11 mouse cellular contexts compared by ENCODE assay signal in genomic region chr17:85485065-85485945, GRCm38 (mm10).
A peak's percentile ranks its signal among the peaks of the same experiment; 100 is the strongest.
DNase-seq lines count a peak whose midpoint lies in the region; ATAC-seq and TF ChIP-seq lines count a peak whose summit lies in the region.
"Had no signal": no experiment of that assay in that cellular context is flagged by ENCODE, and none has a peak within 500 bp of the region (broad histone marks: within the 10 kb centered on the region; RNA-seq: fewer than 3 reads in every experiment).

No protein-coding gene starts in this region.

- no peaks in the 10 kb centered on the region for H3K36me3 ChIP-seq in hindbrain, embryonic 10.5 days
- H3K36me3 ChIP-seq in hindbrain, postnatal 0 days (ENCODE audit: insufficient read depth, low read length): no peaks in the 10 kb centered on the region
- H3K36me3 ChIP-seq in forebrain, embryonic 10.5 days (replicated peaks): no peaks in the 10 kb centered on the region
- H3K36me3 ChIP-seq in midbrain, embryonic 11.5 days (ENCODE audit: control insufficient read depth, insufficient read depth, low read length): no peaks in the 10 kb centered on the region
- H3K36me3 ChIP-seq in stomach, postnatal 0 days (ENCODE audit: control insufficient read depth, insufficient read depth, low read length): no peaks in the 10 kb centered on the region
- H3K36me3 ChIP-seq: G1E; neural tube, embryonic 13.5 days had no signal

- H3K4me3 ChIP-seq in hindbrain, embryonic 10.5 days: peak overlapping the region; percentile 45
- no peak overlapping the region for H3K4me3 ChIP-seq in hindbrain, postnatal 0 days (ENCODE audit: low read length)
- peak overlapping the region; percentile 47 for H3K4me3 ChIP-seq in forebrain, embryonic 10.5 days
- peak overlapping the region; percentile 27; the same call in 1 of the 2 replicates for H3K4me3 ChIP-seq in midbrain, embryonic 11.5 days (ENCODE audit: low read depth, low read length)
- H3K4me3 ChIP-seq in stomach, postnatal 0 days (ENCODE audit: low read depth, low read length): no peak overlapping the region
- H3K4me3 ChIP-seq: neural tube, embryonic 13.5 days had no signal

- under 1% methylated on average over 30 of the region's 30 CpGs for WGBS in hindbrain, embryonic 10.5 days
- under 1% methylated on average over 29 of the region's 30 CpGs for WGBS in hindbrain, postnatal 0 days
- WGBS in forebrain, embryonic 10.5 days: under 1% methylated on average over 30 of the region's 30 CpGs
- WGBS in midbrain, embryonic 11.5 days: under 1% methylated on average over 30 of the region's 30 CpGs
- 4% methylated on average over 30 of the region's 30 CpGs for WGBS in stomach, postnatal 0 days

- H3K4me2 ChIP-seq in hindbrain, postnatal 0 days (ENCODE audit: low read depth, low read length): no peak overlapping the region
- peak overlapping the region; percentile 49 for H3K4me2 ChIP-seq in midbrain, embryonic 11.5 days
- H3K4me2 ChIP-seq in stomach, postnatal 0 days (replicated peaks; ENCODE audit: low read depth): peak overlapping the region; percentile 18; the same call in 1 of the 2 replicates
- H3K4me2 ChIP-seq: neural tube, embryonic 13.5 days had no signal

- no peak overlapping the region for H3K27ac ChIP-seq in hindbrain, embryonic 10.5 days
- H3K27ac ChIP-seq in hindbrain, postnatal 0 days: no peak overlapping the region
- H3K27ac ChIP-seq in forebrain, embryonic 10.5 days: peak overlapping the region; percentile 80
- peak overlapping the region; percentile 48 for H3K27ac ChIP-seq in midbrain, embryonic 11.5 days (ENCODE audit: low read depth, low read length)
- H3K27ac ChIP-seq in stomach, postnatal 0 days (replicated peaks): no peak overlapping the region
- H3K27ac ChIP-seq: neural tube, embryonic 13.5 days had no signal

- H3K9ac ChIP-seq in hindbrain, postnatal 0 days (replicated peaks; ENCODE audit: low read length): no peak overlapping the region
- H3K9ac ChIP-seq in midbrain, embryonic 11.5 days (ENCODE audit: low read length): peak overlapping the region; percentile 30; the same call in 1 of the 2 replicates
- H3K9ac ChIP-seq in stomach, postnatal 0 days (ENCODE audit: low read length): no peak overlapping the region
- H3K9ac ChIP-seq: neural tube, embryonic 13.5 days had no signal

- DNase-seq in hindbrain, embryonic 10.5 days (ENCODE audit: low spot score): peak; percentile 43
- no peak for DNase-seq in hindbrain, postnatal 0 days (ENCODE audit: low spot score)
- peak; percentile 33 for DNase-seq in forebrain, embryonic 10.5 days (ENCODE audit: extremely low spot score, low spot score)
- peak; percentile 94 for DNase-seq in midbrain, embryonic 11.5 days (ENCODE audit: low spot score, missing footprints)
- no peak for DNase-seq in stomach, postnatal 0 days (ENCODE audit: low spot score)
- no peak for DNase-seq in layer of hippocampus, adult 9-11 months
- DNase-seq in gastrocnemius, adult 18-20 months (ENCODE audit: low spot score): no peak
- DNase-seq in natural killer cell, adult 2 months (ENCODE audit: low spot score in 2 of 2): no peak
- DNase-seq: lung, postnatal 14 days had no signal

- no peak for ATAC-seq in hindbrain, postnatal 0 days
- no peak for ATAC-seq in midbrain, embryonic 11.5 days (ENCODE audit: low FRiP score)
- no peak for ATAC-seq in stomach, postnatal 0 days (ENCODE audit: low FRiP score, low TSS enrichment)

- H3K9me3 ChIP-seq in hindbrain, embryonic 10.5 days: no peaks in the 10 kb centered on the region
- no peaks in the 10 kb centered on the region for H3K9me3 ChIP-seq in hindbrain, postnatal 0 days (ENCODE audit: low read length)
- H3K9me3 ChIP-seq in forebrain, embryonic 10.5 days: no peaks in the 10 kb centered on the region
- H3K9me3 ChIP-seq in midbrain, embryonic 11.5 days (ENCODE audit: control insufficient read depth, low read length): no peaks in the 10 kb centered on the region
- H3K9me3 ChIP-seq in stomach, postnatal 0 days (ENCODE audit: control insufficient read depth, low read length): no peaks in the 10 kb centered on the region
- H3K9me3 ChIP-seq: G1E; neural tube, embryonic 13.5 days had no signal

- TF ChIP-seq EP300 in stomach, postnatal 0 days (optimal IDR thresholded peaks at IDR 0.05): no peak

- H3K27me3 ChIP-seq in hindbrain, embryonic 10.5 days (ENCODE audit: insufficient read depth, poor library complexity, severe bottlenecking): peaks cover 100% of the 10 kb centered on the region
- H3K27me3 ChIP-seq in hindbrain, postnatal 0 days (ENCODE audit: insufficient read depth, low read length): peaks cover 88% of the 10 kb centered on the region
- peaks cover 100% of the 10 kb centered on the region for H3K27me3 ChIP-seq in forebrain, embryonic 10.5 days (ENCODE audit: poor library complexity, severe bottlenecking)
- peaks cover 84% of the 10 kb centered on the region for H3K27me3 ChIP-seq in midbrain, embryonic 11.5 days (ENCODE audit: control insufficient read depth, insufficient read depth, low read length)
- peaks cover 18% of the 10 kb centered on the region for H3K27me3 ChIP-seq in stomach, postnatal 0 days (ENCODE audit: control insufficient read depth, insufficient read depth, low read length)

- peaks cover 20% of the 10 kb centered on the region for H3K4me1 ChIP-seq in hindbrain, embryonic 10.5 days (replicated peaks)
- H3K4me1 ChIP-seq in hindbrain, postnatal 0 days (ENCODE audit: insufficient read depth, low read length): no peaks in the 10 kb centered on the region
- H3K4me1 ChIP-seq in forebrain, embryonic 10.5 days: peaks cover 64% of the 10 kb centered on the region
- peaks cover 20% of the 10 kb centered on the region for H3K4me1 ChIP-seq in midbrain, embryonic 11.5 days (ENCODE audit: control insufficient read depth, insufficient read depth, low read length)
- H3K4me1 ChIP-seq in stomach, postnatal 0 days (replicated peaks; ENCODE audit: control insufficient read depth, insufficient read depth): no peaks in the 10 kb centered on the region

- no peak for TF ChIP-seq CTCF in hindbrain, postnatal 0 days (IDR thresholded peaks at IDR 0.05; ENCODE audit: low read depth)
- no peak for TF ChIP-seq CTCF in stomach, postnatal 0 days (IDR thresholded peaks at IDR 0.05; ENCODE audit: low read depth)

Comparison
In these comparisons a context has a peak if more than half of its experiments do, and no peak if none do; other contexts are left out.
1. DNase-seq: peak in hindbrain, embryonic 10.5 days (single experiment), forebrain, embryonic 10.5 days (single experiment) and midbrain, embryonic 11.5 days (single experiment); none in hindbrain, postnatal 0 days (single experiment), stomach, postnatal 0 days (single experiment), layer of hippocampus, adult 9-11 months (single experiment), gastrocnemius, adult 18-20 months (single experiment) and natural killer cell, adult 2 months (0 of 2).
2. H3K4me3 ChIP-seq: peak in hindbrain, embryonic 10.5 days (single experiment), forebrain, embryonic 10.5 days (single experiment) and midbrain, embryonic 11.5 days (single experiment); none in hindbrain, postnatal 0 days (single experiment) and stomach, postnatal 0 days (single experiment).
3. H3K27ac ChIP-seq: peak in forebrain, embryonic 10.5 days (single experiment) and midbrain, embryonic 11.5 days (single experiment); none in hindbrain, embryonic 10.5 days (single experiment), hindbrain, postnatal 0 days (single experiment) and stomach, postnatal 0 days (single experiment).